Mouse (Mus musculus): ENCODE results near the gene Gpr135. TPM values are rescaled to one million over a fixed set of nuclear protein-coding genes. Genes with fewer than 3 reads are reported as not detected.
A peak's percentile ranks its signal among the peaks of the same experiment; 100 is the strongest.

The Gpr135 gene
- total and polyA plus RNA-seq, 2 experiments from 2014 or later, result 12.8 to 23.5 TPM

GRCm38 (mm10) chr12:72020285-72020684 is 50.6 kb downstream of the Gpr135 start:
- ATAC-seq (ENCODE audit: low FRiP score) (no peak), DNase-seq (ENCODE audit: low spot score) (peak; percentile 52)
- no peaks in the 10 kb centered on the region for H3K36me3 ChIP-seq (ENCODE audit: insufficient read depth, low read length)
- no peak overlapping the region for H3K9ac ChIP-seq (replicated peaks; ENCODE audit: low read length, poor library complexity, severe bottlenecking)
- no peak overlapping the region for H3K27ac ChIP-seq (ENCODE audit: low read depth, low read length)
- H3K4me1 ChIP-seq (ENCODE audit: insufficient read depth, low read length), result no peaks in the 10 kb centered on the region
- H3K4me2 ChIP-seq (ENCODE audit: low read depth, low read length, poor library complexity, severe bottlenecking), result no peak overlapping the region
- no peak for TF ChIP-seq CTCF (IDR thresholded peaks at IDR 0.05)
- H3K4me3 ChIP-seq (ENCODE audit: low read depth, low read length), result no peak overlapping the region
- H3K27me3 ChIP-seq (ENCODE audit: insufficient read depth, low read length), result no peaks in the 10 kb centered on the region
- H3K9me3 ChIP-seq (ENCODE audit: low read length), result 0 out of 2 replicates have a peak, but pooled peaks cover 3% of the 10 kb centered on the region
- 71% methylated on average over 4 of the region's 4 CpGs for WGBS

Other genes starting within 250 kb of the Gpr135 start
- gene Daam1, start 240.0 kb downstream of the Gpr135 start, total RNA-seq (2014; rRNA removed), result 86.0 and 94.4 TPM in 2 replicates
- gene Daam1, start 240.0 kb downstream of the Gpr135 start, polyA plus RNA-seq (2015; fragmentation: Nextera tagmentation; extraction: Ambion mirVana), result 25.8 and 27.3 TPM in 2 replicates
- gene L3hypdh, start 14.3 kb upstream of the Gpr135 start, total RNA-seq (2014; rRNA removed), result 6.9 and 9.0 TPM in 2 replicates
- gene L3hypdh, start 14.3 kb upstream of the Gpr135 start, polyA plus RNA-seq (2015; fragmentation: Nextera tagmentation; extraction: Ambion mirVana), result 13.0 and 13.2 TPM in 2 replicates
- 89.7 and 93.3 TPM in 2 replicates for gene Jkamp, start 14.5 kb upstream of the Gpr135 start, total RNA-seq (2014; rRNA removed)
- gene Jkamp, start 14.5 kb upstream of the Gpr135 start, polyA plus RNA-seq (2015; fragmentation: Nextera tagmentation; extraction: Ambion mirVana), result 109 and 115 TPM in 2 replicates
- not detected in 2 replicates for gene Ccdc175, start 113.9 kb upstream of the Gpr135 start, total RNA-seq (2014; rRNA removed)
- gene Ccdc175, start 113.9 kb upstream of the Gpr135 start, polyA plus RNA-seq (2015; fragmentation: Nextera tagmentation; extraction: Ambion mirVana), result 0.06 and 0.07 TPM in 2 replicates